ENCODE assay signal across 11 mouse cellular contexts in the genomic region with DNA sequence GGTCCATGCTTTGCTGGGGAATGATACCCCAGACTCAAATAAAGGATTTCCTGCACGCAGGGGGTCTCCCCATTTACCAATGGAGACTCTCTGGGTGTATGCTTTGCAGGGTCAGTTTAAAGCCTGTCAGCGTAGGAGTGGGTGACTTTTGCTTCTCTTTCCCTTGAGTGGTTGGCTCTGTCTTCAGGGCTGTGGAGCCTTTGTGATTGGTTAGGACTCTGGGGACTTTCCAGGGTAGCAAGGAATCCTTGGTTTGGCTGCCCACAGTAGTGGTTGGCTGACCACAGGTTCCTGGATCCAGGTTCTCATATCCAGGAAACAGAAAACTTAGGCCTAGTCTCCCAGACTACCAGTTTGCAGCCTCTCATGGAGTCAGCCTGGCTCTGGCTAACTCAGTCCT.
A peak's percentile ranks its signal among the peaks of the same experiment; 100 is the strongest.
DNase-seq lines count a peak whose midpoint lies in the region; ATAC-seq lines count a peak whose summit lies in the region.
"Had no signal": no experiment of that assay in that cellular context is flagged by ENCODE, and none has a peak within 500 bp of the region (broad histone marks: within the 10 kb centered on the region; RNA-seq: fewer than 3 reads in every experiment).

No protein-coding gene starts in this region.

- ATAC-seq in heart, embryonic 12.5 days (ENCODE audit: insufficient number of reproducible peaks, low FRiP score) = no peak
- no peak for ATAC-seq in neural tube, embryonic 13.5 days (ENCODE audit: low read depth)
- ATAC-seq in hindbrain, embryonic 14.5 days (ENCODE audit: low FRiP score) = no peak
- ATAC-seq in stomach, embryonic 16.5 days (ENCODE audit: insufficient read depth, low FRiP score) = no peak

- 80% methylated on average over 2 of the region's 2 CpGs for WGBS in heart, embryonic 12.5 days
- WGBS in neural tube, embryonic 13.5 days = 86% methylated on average over 2 of the region's 2 CpGs
- WGBS in hindbrain, embryonic 14.5 days = 84% methylated on average over 2 of the region's 2 CpGs
- WGBS in stomach, embryonic 16.5 days = 76% methylated on average over 2 of the region's 2 CpGs

- H3K4me3 ChIP-seq in heart, embryonic 12.5 days = no peak overlapping the region
- no peak overlapping the region for H3K4me3 ChIP-seq in neural tube, embryonic 13.5 days
- no peak overlapping the region for H3K4me3 ChIP-seq in hindbrain, embryonic 14.5 days (replicated peaks; ENCODE audit: low read length)
- H3K4me3 ChIP-seq in stomach, embryonic 16.5 days (replicated peaks; ENCODE audit: low read length) = no peak overlapping the region
- H3K4me3 ChIP-seq: liver, embryonic 13.5 days had no signal

- no peaks in the 10 kb centered on the region for H3K27me3 ChIP-seq in heart, embryonic 12.5 days (replicated peaks)
- no peaks in the 10 kb centered on the region for H3K27me3 ChIP-seq in neural tube, embryonic 13.5 days
- no peaks in the 10 kb centered on the region for H3K27me3 ChIP-seq in hindbrain, embryonic 14.5 days (ENCODE audit: control insufficient read depth, insufficient read depth, low read length)
- H3K27me3 ChIP-seq in stomach, embryonic 16.5 days (ENCODE audit: control insufficient read depth, insufficient read depth, low read length) = no peaks in the 10 kb centered on the region
- H3K27me3 ChIP-seq: CH12.LX; liver, embryonic 13.5 days had no signal

- no peak for DNase-seq in heart, postnatal 4 days
- no peak for DNase-seq in neural tube, embryonic 10.5 days (ENCODE audit: extremely low spot score, low spot score)
- DNase-seq in hindbrain, embryonic 14.5 days (ENCODE audit: low spot score) = no peak
- DNase-seq in retina, postnatal 1 day = no peak
- no peak for DNase-seq in c-Kit-positive CD71-positive TER-119-positive erythroid progenitor cells, embryonic 14.5 days (ENCODE audit: low spot score)
- DNase-seq: liver, embryonic 13.5 days; thymus, postnatal 4 days had no signal

- H3K4me2 ChIP-seq in heart, embryonic 12.5 days = no peak overlapping the region
- no peak overlapping the region for H3K4me2 ChIP-seq in neural tube, embryonic 13.5 days
- H3K4me2 ChIP-seq in hindbrain, embryonic 14.5 days (replicated peaks) = no peak overlapping the region
- no peak overlapping the region for H3K4me2 ChIP-seq in stomach, embryonic 16.5 days (ENCODE audit: low read depth, low read length)
- H3K4me2 ChIP-seq: liver, embryonic 13.5 days had no signal

- no peaks in the 10 kb centered on the region for H3K9me3 ChIP-seq in heart, embryonic 12.5 days (replicated peaks)
- no peaks in the 10 kb centered on the region for H3K9me3 ChIP-seq in neural tube, embryonic 13.5 days
- 0 out of 2 replicates have a peak, but pooled peaks cover 5% of the 10 kb centered on the region for H3K9me3 ChIP-seq in hindbrain, embryonic 14.5 days (ENCODE audit: control insufficient read depth, low read length)
- H3K9me3 ChIP-seq in stomach, embryonic 16.5 days (replicated peaks; ENCODE audit: control insufficient read depth, low read length) = no peaks in the 10 kb centered on the region
- H3K9me3 ChIP-seq: liver, embryonic 13.5 days had no signal

- H3K27ac ChIP-seq in heart, embryonic 12.5 days (ENCODE audit: poor library complexity, severe bottlenecking) = peak overlapping the region; percentile 89
- peak overlapping the region; percentile 84 for H3K27ac ChIP-seq in neural tube, embryonic 13.5 days (replicated peaks)
- H3K27ac ChIP-seq in hindbrain, embryonic 14.5 days = peak overlapping the region; percentile 62
- peak overlapping the region; percentile 39; the same call in 1 of the 2 replicates for H3K27ac ChIP-seq in stomach, embryonic 16.5 days (ENCODE audit: low read length)
- H3K27ac ChIP-seq: liver, embryonic 13.5 days had no signal

- no peak overlapping the region for H3K9ac ChIP-seq in heart, embryonic 12.5 days
- H3K9ac ChIP-seq in neural tube, embryonic 13.5 days = no peak overlapping the region
- no peak overlapping the region for H3K9ac ChIP-seq in hindbrain, embryonic 14.5 days
- H3K9ac ChIP-seq in stomach, embryonic 16.5 days (ENCODE audit: low read length) = no peak overlapping the region
- H3K9ac ChIP-seq: liver, embryonic 13.5 days had no signal

- H3K36me3 ChIP-seq in heart, embryonic 12.5 days = no peaks in the 10 kb centered on the region
- H3K36me3 ChIP-seq in neural tube, embryonic 13.5 days = no peaks in the 10 kb centered on the region
- no peaks in the 10 kb centered on the region for H3K36me3 ChIP-seq in hindbrain, embryonic 14.5 days (replicated peaks; ENCODE audit: control insufficient read depth, insufficient read depth)
- no peaks in the 10 kb centered on the region for H3K36me3 ChIP-seq in stomach, embryonic 16.5 days (ENCODE audit: control insufficient read depth, insufficient read depth, low read length)
- H3K36me3 ChIP-seq: liver, embryonic 13.5 days had no signal

- H3K4me1 ChIP-seq in heart, embryonic 12.5 days (replicated peaks) = peaks cover 37% of the 10 kb centered on the region
- H3K4me1 ChIP-seq in neural tube, embryonic 13.5 days (replicated peaks) = peaks cover 28% of the 10 kb centered on the region
- peaks cover 18% of the 10 kb centered on the region for H3K4me1 ChIP-seq in hindbrain, embryonic 14.5 days (replicated peaks; ENCODE audit: control insufficient read depth, insufficient read depth, low read length)
- H3K4me1 ChIP-seq in stomach, embryonic 16.5 days (ENCODE audit: control insufficient read depth, insufficient read depth, low read length) = peaks cover 16% of the 10 kb centered on the region

Comparison
In these comparisons a context has a peak if more than half of its experiments do, and no peak if none do; other contexts are left out.
1. H3K27ac ChIP-seq: peak in every context shown above with its lines; median percentile 89 in heart, embryonic 12.5 days; 84 in neural tube, embryonic 13.5 days; 62 in hindbrain, embryonic 14.5 days; 39 in stomach, embryonic 16.5 days.